Mouse (Mus musculus): ENCODE results near the gene Nubp1. TPM values are rescaled to one million over a fixed set of nuclear protein-coding genes. Genes with fewer than 3 reads are reported as not detected.

The Nubp1 gene
- polyA plus RNA-seq, 2 experiments: 20.2 to 31.6 TPM

DNA sequence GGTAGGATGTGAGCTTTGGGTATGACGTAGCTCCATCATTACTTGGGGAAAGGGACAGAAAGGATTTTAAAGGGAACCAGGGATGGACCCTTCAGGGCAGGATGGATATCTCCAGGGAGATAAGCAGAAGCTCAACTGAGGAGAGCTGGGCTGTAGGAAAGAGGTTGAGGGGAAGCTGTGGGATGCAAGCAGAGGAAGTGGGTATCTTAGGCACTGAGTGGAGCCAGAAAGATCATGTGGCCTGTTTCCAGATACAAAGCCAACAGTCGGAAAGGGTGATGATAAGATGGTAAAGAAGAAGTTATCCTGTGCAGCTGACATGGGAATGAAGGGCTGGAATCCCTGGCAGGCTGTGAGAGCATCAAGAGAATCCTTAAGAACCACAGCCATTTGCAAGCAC, 49.4 kb downstream of the Nubp1 start:
- no peaks in the 10 kb centered on the region for H3K27me3 ChIP-seq (ENCODE audit: control insufficient read depth, insufficient read depth, low read length)
- TF ChIP-seq CTCF (IDR thresholded peaks at IDR 0.05; ENCODE audit: low read depth): no peak
- TF ChIP-seq EP300 (IDR thresholded peaks at IDR 0.05; ENCODE audit: low read depth): no peak
- H3K4me1 ChIP-seq (replicated peaks; ENCODE audit: control insufficient read depth in 2 of 2, insufficient read depth in 2 of 2, low read length in 1 of 2): no peaks in the 10 kb centered on the region
- H3K9ac ChIP-seq (replicated peaks): no peak overlapping the region
- H3K27ac ChIP-seq: no peak overlapping the region
- no peak overlapping the region for H3K4me2 ChIP-seq (ENCODE audit: low read depth)
- ATAC-seq (ENCODE audit: insufficient read depth): no peak
- no peak for DNase-seq (ENCODE audit: low read depth in 3 of 3, low spot score in 3 of 3)
- H3K4me3 ChIP-seq (ENCODE audit: insufficient read depth in 1 of 2, low read depth in 2 of 2, low read length in 2 of 2): no peak overlapping the region
- no peaks in the 10 kb centered on the region for H3K36me3 ChIP-seq (replicated peaks; ENCODE audit: control insufficient read depth, insufficient read depth, low read depth)
- H3K9me3 ChIP-seq (ENCODE audit: control insufficient read depth, low read length): no peaks in the 10 kb centered on the region
- 34% methylated on average over 2 of the region's 2 CpGs for WGBS (ENCODE audit: insufficient replicate concordance)

DNA sequence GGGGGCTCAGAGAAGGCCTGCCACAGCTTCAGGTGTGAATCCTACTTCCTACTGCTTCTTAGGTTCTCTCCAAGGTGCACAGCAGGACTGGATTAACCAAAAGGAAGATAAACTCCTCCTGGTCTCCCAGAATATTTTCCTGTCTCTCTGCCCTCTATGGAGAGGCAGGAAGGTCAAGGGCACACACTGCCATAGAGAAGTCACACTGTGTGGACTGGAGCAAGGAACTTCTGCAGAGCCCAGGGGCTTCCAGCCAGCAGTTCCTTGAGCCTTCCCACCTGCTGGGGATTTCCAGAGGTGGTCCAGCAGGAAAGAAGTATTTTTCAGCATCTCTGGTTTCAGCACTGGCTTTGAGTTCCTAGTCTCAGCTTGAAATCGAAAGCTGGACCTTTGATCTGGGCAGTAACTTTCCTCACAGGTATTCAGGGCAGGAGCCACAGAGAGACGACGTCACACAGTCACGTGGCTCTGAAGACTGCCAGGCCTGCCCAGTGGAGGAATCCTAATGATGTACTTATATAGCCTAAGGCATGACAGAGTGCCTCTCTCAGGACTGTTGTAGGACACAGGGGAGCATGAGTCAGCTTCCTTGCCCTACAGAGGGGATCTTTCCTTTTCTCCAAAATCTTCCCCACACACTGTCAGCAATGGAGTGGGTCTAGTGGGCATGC, 53.4 kb downstream of the Nubp1 start:
- H3K27ac ChIP-seq: no peak overlapping the region
- no peak for ATAC-seq (ENCODE audit: insufficient read depth)
- no peaks in the 10 kb centered on the region for H3K9me3 ChIP-seq (ENCODE audit: control insufficient read depth, low read length)
- TF ChIP-seq CTCF (IDR thresholded peaks at IDR 0.05; ENCODE audit: low read depth) (no peak), EP300 (IDR thresholded peaks at IDR 0.05; ENCODE audit: low read depth) (no peak)
- no peaks in the 10 kb centered on the region for H3K27me3 ChIP-seq (ENCODE audit: control insufficient read depth, insufficient read depth, low read length)
- DNase-seq (ENCODE audit: low read depth in 3 of 3, low spot score in 3 of 3): no peak
- H3K4me1 ChIP-seq (replicated peaks; ENCODE audit: control insufficient read depth in 2 of 2, insufficient read depth in 2 of 2, low read length in 1 of 2): no peaks in the 10 kb centered on the region
- H3K4me3 ChIP-seq (ENCODE audit: insufficient read depth in 1 of 2, low read depth in 2 of 2, low read length in 2 of 2): no peak overlapping the region
- WGBS (ENCODE audit: insufficient replicate concordance): 15% methylated on average over 4 of the region's 4 CpGs
- no peak overlapping the region for H3K4me2 ChIP-seq (ENCODE audit: low read depth)
- H3K9ac ChIP-seq (replicated peaks): no peak overlapping the region
- H3K36me3 ChIP-seq (replicated peaks; ENCODE audit: control insufficient read depth, insufficient read depth, low read depth): no peaks in the 10 kb centered on the region

GRCm38 (mm10) chr16:10467391-10468107, 55.8 kb downstream of the Nubp1 start:
- no peak for DNase-seq (ENCODE audit: low read depth in 3 of 3, low spot score in 3 of 3)
- H3K27me3 ChIP-seq (ENCODE audit: control insufficient read depth, insufficient read depth, low read length): no peaks in the 10 kb centered on the region
- no peak for ATAC-seq (ENCODE audit: insufficient read depth)
- no peak overlapping the region for H3K4me3 ChIP-seq (ENCODE audit: insufficient read depth in 1 of 2, low read depth in 2 of 2, low read length in 2 of 2)
- H3K36me3 ChIP-seq (replicated peaks; ENCODE audit: control insufficient read depth, insufficient read depth, low read depth): no peaks in the 10 kb centered on the region
- 38% methylated on average over 11 of the region's 11 CpGs for WGBS (ENCODE audit: insufficient replicate concordance)
- H3K4me2 ChIP-seq (ENCODE audit: low read depth): no peak overlapping the region
- no peak overlapping the region for H3K27ac ChIP-seq
- no peak overlapping the region for H3K9ac ChIP-seq (replicated peaks)
- no peaks in the 10 kb centered on the region for H3K9me3 ChIP-seq (ENCODE audit: control insufficient read depth, low read length)
- no peaks in the 10 kb centered on the region for H3K4me1 ChIP-seq (replicated peaks; ENCODE audit: control insufficient read depth in 2 of 2, insufficient read depth in 2 of 2, low read length in 1 of 2)
- TF ChIP-seq EP300 (IDR thresholded peaks at IDR 0.05; ENCODE audit: low read depth) (no peak), CTCF (IDR thresholded peaks at IDR 0.05; ENCODE audit: low read depth) (no peak)

- H3K4me1 ChIP-seq (replicated peaks; ENCODE audit: control insufficient read depth in 2 of 2, insufficient read depth in 2 of 2, low read length in 1 of 2): no peaks in the 10 kb centered on the region
- TF ChIP-seq EP300 (IDR thresholded peaks at IDR 0.05; ENCODE audit: low read depth) (no peak), CTCF (IDR thresholded peaks at IDR 0.05; ENCODE audit: low read depth) (no peak)
- H3K9ac ChIP-seq (replicated peaks): no peak overlapping the region
- DNase-seq (ENCODE audit: low read depth in 3 of 3, low spot score in 3 of 3) (no peak), ATAC-seq (ENCODE audit: insufficient read depth) (no peak)
- no peaks in the 10 kb centered on the region for H3K36me3 ChIP-seq (replicated peaks; ENCODE audit: control insufficient read depth, insufficient read depth, low read depth)
- no peaks in the 10 kb centered on the region for H3K27me3 ChIP-seq (ENCODE audit: control insufficient read depth, insufficient read depth, low read length)
- 91% methylated on average over 1 of the region's 1 CpGs for WGBS (ENCODE audit: insufficient replicate concordance)
- no peak overlapping the region for H3K27ac ChIP-seq
- no peak overlapping the region for H3K4me2 ChIP-seq (ENCODE audit: low read depth)
- H3K4me3 ChIP-seq (ENCODE audit: insufficient read depth in 1 of 2, low read depth in 2 of 2, low read length in 2 of 2): no peak overlapping the region
- no peaks in the 10 kb centered on the region for H3K9me3 ChIP-seq (ENCODE audit: control insufficient read depth, low read length)
These were observed 56.5 kb downstream of the Nubp1 start for GRCm38 (mm10) chr16:10468201-10468600.

GRCm38 (mm10) chr16:10471950-10472349, 60.2 kb downstream of the Nubp1 start:
- WGBS (ENCODE audit: insufficient replicate concordance): 65% methylated on average over 3 of the region's 3 CpGs
- Histone ChIP-seq H3K36me3 (replicated peaks; ENCODE audit: control insufficient read depth, insufficient read depth, low read depth) (no peaks in the 10 kb centered on the region), H3K9me3 (ENCODE audit: control insufficient read depth, low read length) (no peaks in the 10 kb centered on the region), H3K4me1 (replicated peaks; ENCODE audit: control insufficient read depth in 2 of 2, insufficient read depth in 2 of 2, low read length in 1 of 2) (no peaks in the 10 kb centered on the region), H3K4me3 (ENCODE audit: insufficient read depth in 1 of 2, low read depth in 2 of 2, low read length in 2 of 2) (no peak overlapping the region), H3K9ac (replicated peaks) (no peak overlapping the region), H3K27me3 (ENCODE audit: control insufficient read depth, insufficient read depth, low read length) (no peaks in the 10 kb centered on the region), H3K4me2 (ENCODE audit: low read depth) (no peak overlapping the region), H3K27ac (no peak overlapping the region)
- TF ChIP-seq EP300 (IDR thresholded peaks at IDR 0.05; ENCODE audit: low read depth): no peak
- no peak for TF ChIP-seq CTCF (IDR thresholded peaks at IDR 0.05; ENCODE audit: low read depth)
- DNase-seq (ENCODE audit: low read depth in 3 of 3, low spot score in 3 of 3): no peak
- ATAC-seq (ENCODE audit: insufficient read depth): no peak

Other genes starting within 250 kb of the Nubp1 start
- gene Rpl39l, start 241.7 kb upstream of the Nubp1 start, polyA plus RNA-seq (2012; rRNA removed): 1.2 and 1.3 TPM in 2 replicates
- 0.94 and 1.3 TPM in 2 replicates for gene Rpl39l, start 241.7 kb upstream of the Nubp1 start, polyA plus RNA-seq (2014; fragmentation: Nextera tagmentation; extraction: Ambion mirVana)
- 0.11 and 0.19 TPM in 2 replicates for gene Atf7ip2, start 219.2 kb upstream of the Nubp1 start, polyA plus RNA-seq (2012; rRNA removed)
- 0.10 and 0.25 TPM in 2 replicates for gene Atf7ip2, start 219.2 kb upstream of the Nubp1 start, polyA plus RNA-seq (2014; fragmentation: Nextera tagmentation; extraction: Ambion mirVana)
- gene Emp2, start 98.0 kb upstream of the Nubp1 start, polyA plus RNA-seq (2012; rRNA removed): 3.9 and 4.3 TPM in 2 replicates
- 3.8 and 4.0 TPM in 2 replicates for gene Emp2, start 98.0 kb upstream of the Nubp1 start, polyA plus RNA-seq (2014; fragmentation: Nextera tagmentation; extraction: Ambion mirVana)
- gene Tekt5, start 16.5 kb upstream of the Nubp1 start, polyA plus RNA-seq (2012; rRNA removed): 0.13 and 0.15 TPM in 2 replicates
- gene Tekt5, start 16.5 kb upstream of the Nubp1 start, polyA plus RNA-seq (2014; fragmentation: Nextera tagmentation; extraction: Ambion mirVana): 0.10 TPM in 2 replicates
- gene Tvp23a, start 35.4 kb downstream of the Nubp1 start, polyA plus RNA-seq (2012; rRNA removed): 0.15 and 0.28 TPM in 2 replicates
- gene Tvp23a, start 35.4 kb downstream of the Nubp1 start, polyA plus RNA-seq (2014; fragmentation: Nextera tagmentation; extraction: Ambion mirVana): 0.20 and 0.61 TPM in 2 replicates
- 0.04 and 0.06 TPM in 2 replicates for gene Ciita, start 68.1 kb downstream of the Nubp1 start, polyA plus RNA-seq (2012; rRNA removed)
- gene Ciita, start 68.1 kb downstream of the Nubp1 start, polyA plus RNA-seq (2014; fragmentation: Nextera tagmentation; extraction: Ambion mirVana): 0.03 and 0.06 TPM in 2 replicates
- gene Dexi, start 131.1 kb downstream of the Nubp1 start, polyA plus RNA-seq (2012; rRNA removed): 4.3 and 4.8 TPM in 2 replicates
- gene Dexi, start 131.1 kb downstream of the Nubp1 start, polyA plus RNA-seq (2014; fragmentation: Nextera tagmentation; extraction: Ambion mirVana): 3.9 and 4.7 TPM in 2 replicates
- gene Clec16a, start 133.4 kb downstream of the Nubp1 start, polyA plus RNA-seq (2012; rRNA removed): 2.7 and 3.1 TPM in 2 replicates
- gene Clec16a, start 133.4 kb downstream of the Nubp1 start, polyA plus RNA-seq (2014; fragmentation: Nextera tagmentation; extraction: Ambion mirVana): 9.6 and 10.0 TPM in 2 replicates

Measured in liver, embryonic 14.5 days (tissue).